Mouse (Mus musculus): ENCODE measurements around the gene Eif4g3.

Eif4g3 gene

DNA sequence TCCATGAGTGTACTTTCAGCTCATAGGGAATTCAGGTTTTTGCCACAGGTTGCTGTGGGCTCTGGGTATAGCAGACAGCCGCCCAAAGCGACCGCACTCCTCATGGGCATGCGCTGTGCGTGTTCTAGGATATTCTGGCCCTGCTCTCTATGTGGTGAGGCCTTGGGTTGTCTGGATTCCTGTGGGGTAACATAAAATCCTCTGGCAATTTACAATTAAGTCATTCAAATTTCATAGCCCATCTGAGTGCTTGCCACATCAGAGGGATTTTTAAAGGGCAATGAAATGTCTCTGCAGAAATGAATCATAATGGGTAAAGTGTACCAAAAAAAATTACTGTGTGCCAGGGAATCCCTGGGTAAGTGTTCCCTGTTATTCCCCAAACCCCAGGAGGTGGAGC, 3.4 kb upstream of the Eif4g3 start:
- DNase-seq (ENCODE audit: low read depth in 2 of 2, low spot score in 2 of 2) = no peak

GRCm38 (mm10) chr4:137990433-137990832, 2.4 kb upstream of the Eif4g3 start:
- no peak for DNase-seq (ENCODE audit: low read depth in 2 of 2, low spot score in 2 of 2)

- DNase-seq (ENCODE audit: low read depth in 2 of 2, low spot score in 2 of 2) = no peak
These were observed 1.6 kb upstream of the Eif4g3 start for GRCm38 (mm10) chr4:137991240-137991639.

DNA sequence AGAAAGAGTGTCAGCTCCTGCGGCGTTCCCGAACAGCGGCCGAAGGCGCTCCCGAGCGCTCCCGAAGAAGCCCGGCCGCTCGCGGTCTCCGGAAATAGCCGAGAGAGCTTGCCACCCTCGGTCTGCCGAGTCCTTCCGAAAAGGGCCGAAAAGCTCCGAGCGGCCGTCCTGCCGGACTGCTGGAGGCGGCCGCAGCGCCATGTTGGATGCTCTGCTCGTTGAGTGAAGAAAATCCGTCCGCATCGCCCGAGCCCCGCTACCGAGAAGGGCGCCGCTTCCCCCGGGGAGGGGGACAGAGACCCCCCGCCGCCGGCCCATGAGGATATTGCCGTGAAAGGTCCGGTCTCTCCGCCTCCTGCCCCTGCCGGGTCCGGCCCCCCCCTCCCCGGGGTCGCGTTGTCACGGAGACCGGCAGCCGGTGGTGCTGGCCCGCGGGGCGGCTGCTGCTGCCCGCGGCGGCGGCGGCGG, 503 bp downstream of the Eif4g3 start:
- DNase-seq (ENCODE audit: low read depth in 2 of 2, low spot score in 2 of 2) = peak; percentile 92 to 99

- peak; percentile 32 to 33 for DNase-seq (ENCODE audit: low read depth in 2 of 2, low spot score in 2 of 2)
These were observed 1.2 kb downstream of the Eif4g3 start for GRCm38 (mm10) chr4:137993821-137994561.

GRCm38 (mm10) chr4:137994562-137995336, 1.9 kb downstream of the Eif4g3 start:
- peak in 1 of 2 experiments; percentile 9 for DNase-seq (ENCODE audit: low read depth in 2 of 2, low spot score in 2 of 2)

DNA sequence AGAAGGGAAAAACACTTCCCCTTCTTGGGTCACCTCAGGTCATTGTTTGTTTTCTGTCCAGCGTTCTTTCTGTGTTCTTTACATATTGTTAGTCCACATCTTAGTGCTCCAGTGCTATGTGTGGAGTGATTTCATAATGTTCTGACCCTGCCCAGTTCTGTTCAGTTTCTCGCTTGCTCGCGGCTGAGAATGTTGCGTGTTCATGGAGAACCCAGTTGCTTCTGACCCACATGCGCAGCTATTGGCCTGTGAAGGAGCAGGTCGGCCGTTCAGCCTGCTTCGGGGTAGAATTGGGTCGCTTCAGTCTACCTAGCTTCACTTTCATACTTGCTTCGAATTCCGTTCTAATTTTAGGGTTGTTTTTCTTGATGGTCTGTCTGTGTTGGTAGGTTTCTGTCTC, 2.6 kb downstream of the Eif4g3 start:
- no peak for DNase-seq (ENCODE audit: low read depth in 2 of 2, low spot score in 2 of 2)

GRCm38 (mm10) chr4:137998232-137998631, 5.4 kb downstream of the Eif4g3 start:
- no peak for DNase-seq (ENCODE audit: low read depth in 2 of 2, low spot score in 2 of 2)

DNA sequence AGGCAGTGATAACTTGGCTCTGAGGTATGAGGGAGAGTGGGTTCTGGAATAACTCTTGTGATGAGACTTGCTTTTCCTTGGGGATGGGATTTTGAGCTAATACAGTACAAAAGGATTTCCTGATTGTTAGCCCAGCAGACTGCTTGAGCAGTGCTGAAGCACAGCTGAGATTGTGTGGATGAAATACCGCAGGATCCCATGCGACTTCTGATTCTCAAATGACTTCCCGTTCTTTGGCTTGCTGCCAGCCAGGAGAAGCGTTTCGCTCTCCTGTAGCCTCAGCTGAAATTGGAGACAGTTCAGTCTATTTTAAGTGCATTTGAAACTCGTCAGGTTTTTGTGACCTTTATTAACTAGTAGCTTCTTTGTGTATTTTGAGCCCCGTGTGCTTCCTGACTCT, 7.9 kb downstream of the Eif4g3 start:
- DNase-seq (ENCODE audit: low read depth in 2 of 2, low spot score in 2 of 2) = no peak

DNA sequence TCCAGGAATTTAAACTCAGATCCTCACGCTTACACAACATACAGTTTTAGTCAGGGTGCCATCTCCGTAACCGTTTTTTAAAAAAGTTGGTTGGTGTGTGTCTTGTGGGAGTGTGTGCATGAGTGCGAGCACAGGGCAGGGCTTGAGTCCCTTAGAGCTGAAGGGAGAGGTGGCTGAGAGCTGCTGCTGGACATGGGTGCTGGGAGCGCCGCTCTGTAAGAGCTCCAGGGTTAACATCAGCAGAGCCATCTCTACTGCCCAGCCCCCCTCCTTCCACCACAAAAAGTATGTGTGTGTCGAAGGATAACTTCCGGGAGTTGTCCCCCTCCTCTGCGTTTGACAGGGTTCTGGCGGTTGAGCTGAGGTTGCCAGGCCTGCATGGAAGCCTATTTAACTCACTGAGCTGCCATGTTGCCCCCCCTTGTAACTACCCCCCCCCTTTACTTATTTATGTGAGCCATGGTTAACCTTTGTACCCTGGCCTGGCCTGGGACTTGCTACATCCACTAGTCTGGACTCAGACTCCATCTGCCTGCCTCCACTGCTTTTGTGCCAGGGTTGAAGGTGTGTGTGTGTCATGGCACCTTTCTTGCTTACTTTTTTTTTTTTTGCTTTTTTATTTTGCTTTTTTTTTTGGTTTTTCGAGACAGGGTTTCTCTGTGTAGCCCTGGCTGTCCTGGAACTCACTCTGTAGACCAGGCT, 11.2 kb downstream of the Eif4g3 start:
- no peak for DNase-seq (ENCODE audit: low read depth in 2 of 2, low spot score in 2 of 2)

DNA sequence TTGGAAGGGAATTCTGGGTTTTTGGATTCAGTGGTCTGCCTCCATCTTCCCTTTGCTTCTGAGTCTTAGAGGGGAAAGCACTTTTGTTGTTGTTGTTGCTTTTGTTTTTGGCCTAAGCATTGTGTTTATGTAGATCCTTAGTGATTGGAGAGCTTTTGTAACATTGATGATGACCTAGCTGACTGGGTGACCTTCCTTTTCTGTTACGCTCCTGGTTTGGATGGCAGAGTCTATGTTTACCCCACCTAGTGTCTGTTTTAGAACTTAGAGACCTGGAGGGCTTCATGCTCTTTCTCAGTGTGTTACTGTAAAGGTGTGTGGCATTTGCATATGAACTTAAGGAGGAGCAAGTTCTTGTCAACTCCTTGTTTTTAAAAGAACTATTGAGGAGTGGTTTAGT, 13.0 kb downstream of the Eif4g3 start:
- no peak for DNase-seq (ENCODE audit: low read depth in 2 of 2, low spot score in 2 of 2)

- no peak for DNase-seq (ENCODE audit: low read depth in 2 of 2, low spot score in 2 of 2)
These were observed 14.3 kb downstream of the Eif4g3 start for GRCm38 (mm10) chr4:138006951-138007613.

GRCm38 (mm10) chr4:138008646-138009045, 15.8 kb downstream of the Eif4g3 start:
- DNase-seq (ENCODE audit: low read depth in 2 of 2, low spot score in 2 of 2) = no peak

GRCm38 (mm10) chr4:138009786-138010502, 17.1 kb downstream of the Eif4g3 start:
- DNase-seq (ENCODE audit: low read depth in 2 of 2, low spot score in 2 of 2) = no peak

DNA sequence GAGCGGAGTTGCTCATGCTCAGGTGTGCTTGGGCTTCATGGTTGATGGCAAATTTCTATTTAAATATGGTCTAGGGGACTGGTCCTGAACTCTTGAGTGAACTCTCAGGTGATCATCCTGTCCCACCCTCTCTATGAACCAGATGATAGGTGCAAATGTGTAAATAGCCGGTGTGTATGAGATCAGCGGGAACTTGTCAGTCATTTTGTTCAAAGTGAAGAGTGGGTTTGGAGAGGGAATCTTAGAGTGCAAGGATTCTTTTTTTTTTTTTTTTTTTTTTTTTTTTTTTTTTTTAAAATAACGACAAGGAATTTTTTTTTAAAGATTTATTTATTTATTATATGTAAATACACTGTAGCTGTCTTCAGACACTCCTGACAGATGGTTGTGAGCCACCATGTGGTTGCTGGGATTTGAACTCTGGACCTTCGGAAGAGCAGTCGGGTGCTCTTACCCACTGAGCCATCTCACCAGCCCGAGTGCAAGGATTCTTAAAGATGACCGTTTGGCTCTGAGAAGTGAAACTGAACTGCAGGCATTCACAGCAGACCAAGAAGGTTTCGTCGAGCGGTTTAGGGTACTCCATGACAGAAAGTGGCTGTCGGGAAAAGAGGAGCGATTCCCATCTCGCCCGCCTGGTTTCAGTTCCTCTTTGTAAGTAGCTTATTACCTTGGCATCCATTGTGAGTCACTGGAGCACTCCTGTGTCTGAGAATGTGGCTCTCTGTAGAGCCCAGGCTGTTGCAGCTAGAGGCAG, 21.1 kb downstream of the Eif4g3 start:
- no peak for DNase-seq (ENCODE audit: low read depth in 2 of 2, low spot score in 2 of 2)

- no peak for DNase-seq (ENCODE audit: low read depth in 2 of 2, low spot score in 2 of 2)
These were observed 23.1 kb downstream of the Eif4g3 start for GRCm38 (mm10) chr4:138015966-138016365.

DNA sequence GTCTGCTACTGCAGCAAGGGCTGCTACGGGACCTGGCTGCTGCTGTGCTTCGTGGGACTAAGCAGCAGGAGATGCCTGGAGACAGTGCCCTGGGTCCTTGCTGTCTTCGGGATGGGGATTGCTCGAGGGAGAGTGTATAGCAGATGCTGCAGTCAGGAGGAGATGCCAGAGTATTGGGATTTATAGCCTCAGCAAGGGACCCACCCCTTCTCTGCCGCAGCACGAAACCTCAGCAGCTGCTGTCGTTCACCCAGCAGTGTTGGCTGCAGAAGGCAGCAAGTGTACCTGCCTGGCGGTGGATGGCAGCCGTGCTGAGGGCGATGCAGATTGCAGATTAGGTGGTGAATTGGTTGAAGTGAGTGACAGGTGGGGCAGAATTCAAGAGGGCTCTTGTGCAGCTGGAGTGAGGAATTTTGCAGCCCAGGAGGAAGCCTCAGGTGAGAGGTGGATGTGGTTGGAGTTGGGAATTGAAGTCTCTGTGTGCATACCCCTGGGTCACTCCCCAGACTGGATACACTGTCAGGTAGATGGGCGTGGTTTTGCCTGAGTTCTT, 24.3 kb downstream of the Eif4g3 start:
- DNase-seq (ENCODE audit: low read depth in 2 of 2, low spot score in 2 of 2) = no peak

GRCm38 (mm10) chr4:138018011-138018410, 25.2 kb downstream of the Eif4g3 start:
- DNase-seq (ENCODE audit: low read depth in 2 of 2, low spot score in 2 of 2) = no peak

GRCm38 (mm10) chr4:138020231-138020630, 27.4 kb downstream of the Eif4g3 start:
- DNase-seq (ENCODE audit: low read depth in 2 of 2, low spot score in 2 of 2) = no peak

DNA sequence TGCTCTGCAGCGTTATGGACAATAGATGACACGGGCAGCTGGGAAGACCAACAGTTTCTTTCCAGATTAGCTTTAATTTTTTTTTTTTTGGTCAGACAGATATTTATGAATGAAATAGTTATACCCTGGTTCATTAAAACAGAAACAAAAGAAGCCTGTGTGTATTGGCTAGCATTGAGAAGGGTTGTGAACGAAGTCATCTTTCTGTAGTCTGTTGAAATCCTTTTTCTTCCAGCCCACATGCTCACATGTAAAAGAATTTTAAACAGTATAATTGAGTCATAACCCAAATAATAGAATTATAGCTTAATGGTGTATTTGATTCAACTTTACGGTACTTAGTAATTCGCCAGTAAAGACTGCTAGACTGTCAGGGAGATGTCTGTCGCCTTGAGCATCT, 28.8 kb downstream of the Eif4g3 start:
- DNase-seq (ENCODE audit: low read depth in 2 of 2, low spot score in 2 of 2) = no peak

Data from CD8-positive naive resting alpha-beta T cell, adult 2 months (primary cell).